In the genomic region with DNA sequence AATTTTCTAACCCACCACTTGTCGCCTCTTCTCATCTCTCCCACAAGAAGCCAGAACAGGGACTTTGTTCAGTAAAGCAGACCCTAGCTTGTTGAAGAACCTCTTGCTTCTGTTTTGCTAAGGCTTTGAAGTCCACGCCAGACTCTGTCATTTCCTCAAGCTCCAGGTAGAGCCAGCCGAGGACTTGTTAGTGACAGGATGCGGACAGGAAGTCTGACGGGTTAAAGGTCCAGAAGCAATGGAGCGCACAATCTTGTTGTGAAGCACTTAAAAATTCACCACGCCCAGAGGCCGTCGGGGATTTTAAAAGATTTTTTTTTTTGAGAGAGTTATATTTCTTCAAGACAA, we compare ENCODE assay signal across 8 mouse cellular contexts. TPM values are rescaled to one million over a fixed set of nuclear protein-coding genes. Genes with fewer than 3 reads are reported as not detected.
A peak's percentile ranks its signal among the peaks of the same experiment; 100 is the strongest.
DNase-seq lines count a peak whose midpoint lies in the region; ATAC-seq lines count a peak whose summit lies in the region.

No protein-coding gene starts in this region.

- H3K27ac ChIP-seq in heart, embryonic 10.5 days: peak overlapping the region; percentile 95

- H3K27me3 ChIP-seq in heart, embryonic 10.5 days (ENCODE audit: insufficient read depth, poor library complexity, severe bottlenecking): no peaks in the 10 kb centered on the region

- H3K9me3 ChIP-seq in heart, embryonic 10.5 days: no peaks in the 10 kb centered on the region

- peaks cover 80% of the 10 kb centered on the region for H3K4me1 ChIP-seq in heart, embryonic 10.5 days

- 7% methylated on average over 9 of the region's 9 CpGs for WGBS in heart, embryonic 10.5 days

- 0 out of 2 replicates have a peak, but pooled peaks cover 2% of the 10 kb centered on the region for H3K36me3 ChIP-seq in heart, embryonic 10.5 days

- peak; percentile 86 for DNase-seq in T-cell, adult 2 months (ENCODE audit: low spot score)
- no peak for DNase-seq in heart, embryonic 10.5 days (ENCODE audit: low spot score)
- peak; percentile 85 for DNase-seq in kidney, adult 9 months
- peak; percentile 70 for DNase-seq in lung, postnatal 25 days (ENCODE audit: low spot score)
- peak; percentile 48 to 50 for DNase-seq in thymus, postnatal 10 days (ENCODE audit: low spot score in 2 of 2)
- DNase-seq in cerebellum, postnatal 36 days: no peak
- no peak for DNase-seq in urinary bladder, postnatal 25 days (ENCODE audit: low spot score)

- ATAC-seq in CD4-positive, CD25-positive, alpha-beta regulatory T cell, adult 4 months: peak; percentile 43

- H3K4me3 ChIP-seq in heart, embryonic 10.5 days: peak overlapping the region; percentile 89

RNA-seq across cellular contexts. Expression of a gene that starts 0.8 kb away (rescaled TPM):
- 10 to 100 TPM; 30.9 to 36.1 TPM for polyA plus RNA-seq in CD4-positive, CD25-positive, alpha-beta regulatory T cell, adult 4 months (2017; shearing (Covaris generic))
- 35.8 and 47.3 TPM in 2 replicates for polyA plus RNA-seq in heart, embryonic 10.5 days (2016; fragmentation: Nextera tagmentation; extraction: Ambion mirVana)

RNA-seq across cellular contexts. Expression of a gene that starts 59.6 kb away (rescaled TPM):
- polyA plus RNA-seq in CD4-positive, CD25-positive, alpha-beta regulatory T cell, adult 4 months (2017; shearing (Covaris generic)): 1 to 10 TPM in 1 of 2 experiments, under 1 TPM in 1; 0.75 to 1.5 TPM
- 22.0 and 27.4 TPM in 2 replicates for polyA plus RNA-seq in heart, embryonic 10.5 days (2016; fragmentation: Nextera tagmentation; extraction: Ambion mirVana)

Comparison
In these comparisons a context has a peak if more than half of its experiments do, and no peak if none do; other contexts are left out.
1. DNase-seq: peak in T-cell, adult 2 months (single experiment), kidney, adult 9 months (single experiment), lung, postnatal 25 days (single experiment) and thymus, postnatal 10 days (2 of 2); none in heart, embryonic 10.5 days (single experiment), cerebellum, postnatal 36 days (0 of 2) and urinary bladder, postnatal 25 days (single experiment).